Comparison of ENCODE assay signal across 19 mouse cellular contexts in the genomic region with DNA sequence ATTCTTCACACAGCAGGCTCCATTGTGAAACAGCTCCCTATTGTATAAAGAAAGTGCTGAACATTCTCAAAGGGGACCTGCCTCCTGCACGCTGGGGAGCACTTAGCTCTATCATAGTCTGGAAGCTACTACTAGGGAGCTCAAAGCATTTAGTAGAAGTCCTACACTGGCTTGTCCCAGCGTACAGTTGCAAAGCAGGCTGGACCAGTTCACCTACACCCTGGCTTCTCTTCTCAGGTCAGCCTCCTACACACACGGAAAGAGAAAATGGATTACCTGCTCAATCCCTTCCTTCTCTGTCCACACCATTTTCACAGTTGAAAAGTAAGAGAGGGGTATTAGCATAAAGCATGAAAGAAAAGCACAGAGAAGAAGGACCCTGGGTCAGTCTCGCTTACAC.
DNase-seq lines count a peak whose midpoint lies in the region; ATAC-seq and TF ChIP-seq lines count a peak whose summit lies in the region.
"Had no signal": no experiment of that assay in that cellular context is flagged by ENCODE, and none has a peak within 500 bp of the region (broad histone marks: within the 10 kb centered on the region; RNA-seq: fewer than 3 reads in every experiment).

No protein-coding gene starts in this region.

- no peak for TF ChIP-seq EP300 in stomach, postnatal 0 days (optimal IDR thresholded peaks at IDR 0.05)

- no peak overlapping the region for H3K4me2 ChIP-seq in embryonic facial prominence, embryonic 15.5 days (replicated peaks)
- no peak overlapping the region for H3K4me2 ChIP-seq in stomach, postnatal 0 days (replicated peaks; ENCODE audit: low read depth)
- H3K4me2 ChIP-seq: forebrain, embryonic 13.5 days; heart, embryonic 13.5 days; hindbrain, embryonic 15.5 days had no signal

- H3K27ac ChIP-seq in embryonic facial prominence, embryonic 15.5 days (replicated peaks), result no peak overlapping the region
- H3K27ac ChIP-seq in stomach, postnatal 0 days (replicated peaks), result no peak overlapping the region
- H3K27ac ChIP-seq: forebrain, embryonic 13.5 days; gastrocnemius, adult 2 months; heart, embryonic 13.5 days; hindbrain, embryonic 15.5 days had no signal

- no peak overlapping the region for H3K9ac ChIP-seq in embryonic facial prominence, embryonic 15.5 days
- H3K9ac ChIP-seq in stomach, postnatal 0 days (ENCODE audit: low read length), result no peak overlapping the region
- H3K9ac ChIP-seq: forebrain, embryonic 13.5 days; heart, embryonic 13.5 days; hindbrain, embryonic 15.5 days had no signal

- no peak for TF ChIP-seq CTCF in stomach, postnatal 0 days (IDR thresholded peaks at IDR 0.05; ENCODE audit: low read depth)

- no peaks in the 10 kb centered on the region for H3K36me3 ChIP-seq in embryonic facial prominence, embryonic 15.5 days
- H3K36me3 ChIP-seq in stomach, postnatal 0 days (ENCODE audit: control insufficient read depth, insufficient read depth, low read length), result no peaks in the 10 kb centered on the region
- H3K36me3 ChIP-seq: heart, embryonic 13.5 days; hindbrain, embryonic 15.5 days had no signal

- no peaks in the 10 kb centered on the region for H3K4me1 ChIP-seq in embryonic facial prominence, embryonic 15.5 days
- no peaks in the 10 kb centered on the region for H3K4me1 ChIP-seq in stomach, postnatal 0 days (replicated peaks; ENCODE audit: control insufficient read depth, insufficient read depth)
- H3K4me1 ChIP-seq: forebrain, embryonic 13.5 days; heart, embryonic 13.5 days; hindbrain, embryonic 15.5 days had no signal

- 61% methylated on average over 4 of the region's 4 CpGs for WGBS in embryonic facial prominence, embryonic 15.5 days
- 47% methylated on average over 4 of the region's 4 CpGs for WGBS in stomach, postnatal 0 days

- DNase-seq in kidney, postnatal 10 days, result peak; percentile 6
- no peak for DNase-seq in kidney, postnatal 25 days
- peak; percentile 15 for DNase-seq in lung, postnatal 36 days
- no peak for DNase-seq in lung, postnatal 10 days
- peak; percentile 30 for DNase-seq in stomach, postnatal 0 days (ENCODE audit: low spot score)
- DNase-seq in embryo, embryonic 9.5 days (ENCODE audit: extremely low spot score), result no peak
- DNase-seq: adrenal gland, postnatal 14 days; cerebellum, adult 18-20 months; cerebellum, adult 9-11 months; cerebellum, postnatal 36 days; gastrocnemius, adult 2 months; gastrocnemius, postnatal 25 days; heart, adult 11 months; heart, postnatal 36 days had no signal

- no peaks in the 10 kb centered on the region for H3K27me3 ChIP-seq in embryonic facial prominence, embryonic 15.5 days
- H3K27me3 ChIP-seq in stomach, postnatal 0 days (ENCODE audit: control insufficient read depth, insufficient read depth, low read length), result no peaks in the 10 kb centered on the region
- H3K27me3 ChIP-seq: forebrain, embryonic 13.5 days; heart, embryonic 13.5 days; hindbrain, embryonic 15.5 days had no signal

- ATAC-seq in embryonic facial prominence, embryonic 15.5 days (ENCODE audit: insufficient number of reproducible peaks, low FRiP score, low TSS enrichment, low read depth), result 0 out of 2 replicates have a peak, but pooled peaks have one; percentile 34
- ATAC-seq in stomach, postnatal 0 days (ENCODE audit: low FRiP score, low TSS enrichment), result peak; percentile 47; the same call in 1 of the 2 replicates
- ATAC-seq: activated CD4-positive, CD25-positive, alpha-beta regulatory T cell, adult 4 months; forebrain, embryonic 13.5 days had no signal

- H3K4me3 ChIP-seq in embryonic facial prominence, embryonic 15.5 days (replicated peaks), result no peak overlapping the region
- no peak overlapping the region for H3K4me3 ChIP-seq in stomach, postnatal 0 days (ENCODE audit: low read depth, low read length)
- H3K4me3 ChIP-seq: forebrain, embryonic 13.5 days; gastrocnemius, adult 2 months; heart, embryonic 13.5 days; hindbrain, embryonic 15.5 days had no signal

- no peaks in the 10 kb centered on the region for H3K9me3 ChIP-seq in embryonic facial prominence, embryonic 15.5 days (replicated peaks)
- no peaks in the 10 kb centered on the region for H3K9me3 ChIP-seq in stomach, postnatal 0 days (ENCODE audit: control insufficient read depth, low read length)
- H3K9me3 ChIP-seq: forebrain, embryonic 13.5 days; heart, embryonic 13.5 days; hindbrain, embryonic 15.5 days had no signal

Comparison
In these comparisons a context has a peak if more than half of its experiments do, and no peak if none do; other contexts are left out.
1. DNase-seq: peak in kidney, postnatal 10 days (single experiment), lung, postnatal 36 days (single experiment) and stomach, postnatal 0 days (single experiment); none in kidney, postnatal 25 days (0 of 2), lung, postnatal 10 days (single experiment) and embryo, embryonic 9.5 days (single experiment).